Mouse (Mus musculus) spleen, adult 2 months (tissue): Measurements from ENCODE around the gene Pnrc2.

ENCODE experiments used
- CTCF ChIP-seq: fragments of 200-500 bp; IDR thresholded peaks from 2 replicates; pipeline ENCODE4 v1.5.1; 2011; ENCODE audit warnings: mild to moderate bottlenecking, inconsistent platforms; ENCODE audit not compliant: insufficient read depth, insufficient read length, insufficient replicate concordance; ENCODE audit errors: extremely low read depth
- POLR2A ChIP-seq: fragments of 200-500 bp; IDR thresholded peaks from 2 replicates; pipeline ENCODE4 v1.6.1; 2011; ENCODE audit warnings: low read depth, low read length, inconsistent platforms

GRCm38 (mm10) chr4:135902606-135903242 lies 29.1 kb upstream of the Pnrc2 start:
- TF ChIP-seq CTCF (no peak), POLR2A (no peak)
